20 mouse cellular contexts compared by ENCODE assay signal in the genomic region with DNA sequence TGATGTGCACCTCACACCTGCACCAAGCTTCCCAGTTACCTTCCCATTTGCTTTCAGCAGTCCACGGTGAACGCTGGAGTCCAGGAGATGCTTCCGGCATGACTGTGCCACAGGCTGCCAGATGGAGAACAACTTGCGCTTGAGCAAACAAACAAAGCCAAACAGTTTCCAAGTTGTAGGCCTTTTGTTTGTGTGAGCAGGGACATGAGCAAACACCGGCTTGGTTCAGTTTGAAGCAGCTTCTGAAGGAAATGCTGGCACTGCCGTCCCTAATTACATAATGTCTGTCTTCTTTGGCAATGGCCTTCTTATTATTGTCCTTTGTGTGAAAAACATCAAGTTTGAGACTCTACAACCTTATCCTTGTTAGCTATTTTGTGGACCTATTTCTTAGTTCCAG.
DNase-seq lines count a peak whose midpoint lies in the region; ATAC-seq and TF ChIP-seq lines count a peak whose summit lies in the region.
"Had no signal": no experiment of that assay in that cellular context is flagged by ENCODE, and none has a peak within 500 bp of the region (broad histone marks: within the 10 kb centered on the region; RNA-seq: fewer than 3 reads in every experiment).

No protein-coding gene starts in this region.

- WGBS in forebrain, postnatal 0 days: 39% methylated on average over 6 of the region's 6 CpGs
- 48% methylated on average over 6 of the region's 6 CpGs for WGBS in forebrain, embryonic 15.5 days
- WGBS in heart, embryonic 12.5 days: 84% methylated on average over 6 of the region's 6 CpGs

- peak; percentile 35 for DNase-seq in forebrain, postnatal 0 days
- DNase-seq in lung, adult 18-20 months: peak; percentile 3 to 12
- no peak for DNase-seq in lung, postnatal 25 days (ENCODE audit: low spot score)
- peak; percentile 14 for DNase-seq in right cerebral cortex, postnatal 25 days
- no peak for DNase-seq in right cerebral cortex, postnatal 14 days
- DNase-seq: adrenal gland, adult 8-10 months; cerebellum, adult 18-20 months; embryo, embryonic 11 days; gastrocnemius, postnatal 10 days; heart, adult 18-20 months; heart, postnatal 14 days had no signal

- no peak overlapping the region for H3K9ac ChIP-seq in forebrain, postnatal 0 days
- no peak overlapping the region for H3K9ac ChIP-seq in forebrain, embryonic 15.5 days (replicated peaks)
- H3K9ac ChIP-seq in heart, embryonic 12.5 days: no peak overlapping the region
- H3K9ac ChIP-seq: embryonic facial prominence, embryonic 15.5 days; heart, embryonic 15.5 days; hindbrain, embryonic 14.5 days had no signal

- H3K4me2 ChIP-seq in forebrain, postnatal 0 days (ENCODE audit: low read depth): no peak overlapping the region
- H3K4me2 ChIP-seq in forebrain, embryonic 15.5 days (replicated peaks): no peak overlapping the region
- no peak overlapping the region for H3K4me2 ChIP-seq in heart, embryonic 12.5 days
- H3K4me2 ChIP-seq: embryonic facial prominence, embryonic 15.5 days; heart, embryonic 15.5 days; hindbrain, embryonic 14.5 days had no signal

- no peak for TF ChIP-seq CTCF in forebrain, postnatal 0 days (IDR thresholded peaks at IDR 0.05; ENCODE audit: low read depth)

- no peaks in the 10 kb centered on the region; the same call in 1 of the 2 replicates for H3K4me1 ChIP-seq in forebrain, postnatal 0 days (ENCODE audit: insufficient read depth)
- peaks cover 27% of the 10 kb centered on the region for H3K4me1 ChIP-seq in forebrain, embryonic 15.5 days
- no peaks in the 10 kb centered on the region for H3K4me1 ChIP-seq in heart, embryonic 12.5 days (replicated peaks)
- H3K4me1 ChIP-seq: embryonic facial prominence, embryonic 15.5 days; heart, embryonic 10.5 days; heart, embryonic 15.5 days had no signal

- H3K27me3 ChIP-seq in forebrain, postnatal 0 days (ENCODE audit: insufficient read depth, low read length): no peaks in the 10 kb centered on the region; the same call in 1 of the 2 replicates
- no peaks in the 10 kb centered on the region for H3K27me3 ChIP-seq in forebrain, embryonic 15.5 days
- H3K27me3 ChIP-seq in heart, embryonic 12.5 days (replicated peaks): no peaks in the 10 kb centered on the region; the same call in 1 of the 2 replicates
- H3K27me3 ChIP-seq: embryonic facial prominence, embryonic 15.5 days; heart, embryonic 15.5 days had no signal

- no peak overlapping the region for H3K4me3 ChIP-seq in forebrain, postnatal 0 days (ENCODE audit: low read depth, low read length)
- H3K4me3 ChIP-seq in forebrain, embryonic 15.5 days: no peak overlapping the region
- no peak overlapping the region for H3K4me3 ChIP-seq in heart, embryonic 12.5 days
- H3K4me3 ChIP-seq: embryonic facial prominence, embryonic 15.5 days; erythroblast, embryonic 14.5 days; forebrain, embryonic 10.5 days; heart, embryonic 10.5 days; heart, embryonic 15.5 days had no signal

- no peaks in the 10 kb centered on the region for H3K9me3 ChIP-seq in forebrain, postnatal 0 days (ENCODE audit: low read length)
- no peaks in the 10 kb centered on the region for H3K9me3 ChIP-seq in forebrain, embryonic 15.5 days
- H3K9me3 ChIP-seq in heart, embryonic 12.5 days (replicated peaks): no peaks in the 10 kb centered on the region
- H3K9me3 ChIP-seq: embryonic facial prominence, embryonic 15.5 days; forebrain, embryonic 10.5 days; heart, embryonic 10.5 days; heart, embryonic 15.5 days had no signal

- no peaks in the 10 kb centered on the region for H3K36me3 ChIP-seq in forebrain, postnatal 0 days (ENCODE audit: insufficient read depth)
- H3K36me3 ChIP-seq in forebrain, embryonic 15.5 days: no peaks in the 10 kb centered on the region
- no peaks in the 10 kb centered on the region for H3K36me3 ChIP-seq in heart, embryonic 12.5 days
- H3K36me3 ChIP-seq: embryonic facial prominence, embryonic 15.5 days; forebrain, embryonic 10.5 days; heart, embryonic 10.5 days; heart, embryonic 15.5 days had no signal

- H3K27ac ChIP-seq in forebrain, postnatal 0 days (ENCODE audit: low read depth, low read length): no peak overlapping the region
- H3K27ac ChIP-seq in forebrain, embryonic 15.5 days (replicated peaks): no peak overlapping the region
- H3K27ac ChIP-seq in heart, embryonic 12.5 days (ENCODE audit: poor library complexity, severe bottlenecking): no peak overlapping the region
- H3K27ac ChIP-seq: embryonic facial prominence, embryonic 15.5 days; forebrain, embryonic 10.5 days; heart, embryonic 10.5 days; heart, embryonic 15.5 days; hindbrain, embryonic 14.5 days had no signal

- no peak for ATAC-seq in forebrain, postnatal 0 days
- ATAC-seq in forebrain, embryonic 15.5 days (replicated peaks): no peak
- ATAC-seq in heart, embryonic 12.5 days (ENCODE audit: insufficient number of reproducible peaks, low FRiP score): no peak
- ATAC-seq: intestine, embryonic 16.5 days had no signal

Comparison
In these comparisons a context has a peak if more than half of its experiments do, and no peak if none do; other contexts are left out.
1. DNase-seq: peak in forebrain, postnatal 0 days (single experiment), lung, adult 18-20 months (2 of 2) and right cerebral cortex, postnatal 25 days (single experiment); none in lung, postnatal 25 days (single experiment) and right cerebral cortex, postnatal 14 days (single experiment).